Mouse (Mus musculus) forebrain, embryonic 13.5 days (tissue): ENCODE results near the gene Atf7. TPM values are rescaled to one million over a fixed set of nuclear protein-coding genes. Genes with fewer than 3 reads are reported as not detected.
"Not testable (repeated sequence)": the region's sequence is repeated elsewhere in the genome, so short reads cannot be mapped to it uniquely, and the experiment has no call there.

Experiments
- ATAC-seq: fragments of 200-750 bp; cut with Nextera tagmentation; 2 replicates; pipeline ENCODE4 v1.8.0; 2017
- H3K27ac ChIP-seq: fragments of 300-500 bp; sonication (generic); 2 replicates; pipeline ENCODE4 v1.5.1; 2015; ENCODE audit warnings: inconsistent platforms, mild to moderate bottlenecking, moderate library complexity
- H3K27me3 ChIP-seq: fragments of 300-500 bp; sonication (generic); 2 replicates; pipeline ENCODE4 v1.6.1; 2015; ENCODE audit warnings: mild to moderate bottlenecking, inconsistent platforms
- H3K36me3 ChIP-seq: fragments of 300-500 bp; sonication (generic); 2 replicates; pipeline ENCODE4 v1.6.1; 2015; ENCODE audit warnings: mild to moderate bottlenecking, inconsistent platforms; ENCODE audit not compliant: poor library complexity, severe bottlenecking
- H3K4me1 ChIP-seq: fragments of 300-500 bp; sonication (generic); 2 replicates; pipeline ENCODE4 v1.6.1; 2015; ENCODE audit warnings: inconsistent platforms
- H3K4me2 ChIP-seq: fragments of 300-500 bp; sonication (generic); 2 replicates; pipeline ENCODE4 v1.6.1; 2015; ENCODE audit warnings: inconsistent platforms, mild to moderate bottlenecking, moderate library complexity
- H3K4me3 ChIP-seq: fragments of 300-500 bp; sonication (generic); 2 replicates; pipeline ENCODE4 v1.5.1; 2015; ENCODE audit warnings: mild to moderate bottlenecking, inconsistent platforms
- H3K9ac ChIP-seq: fragments of 300-500 bp; sonication (generic); 2 replicates; pipeline ENCODE4 v1.6.1; 2015; ENCODE audit warnings: mild to moderate bottlenecking, inconsistent platforms
- H3K9me3 ChIP-seq: fragments of 300-500 bp; sonication (generic); replicated peaks from 2 replicates; pipeline ENCODE4 v1.6.1; 2016; ENCODE audit warnings: inconsistent platforms
- WGBS: fragments of 180-500 bp; shearing (Covaris S2); methylation state at CpG from one replicate; pipeline ENCODE4 v1.1.7; 2015; 5-methylcytosine and 5-hydroxymethylcytosine counted together
- polyA plus RNA-seq: library from polyadenylated mRNA; unstranded; fragments of >200 nt; fragmentation: Nextera tagmentation; extraction: Ambion mirVana; gene quantifications from 2 replicates; pipeline ENCODE4 v1.2.1, GENCODE M21; 2015

The Atf7 gene
- polyA plus RNA-seq, 1 experiment from 2014 or later: 22.1 TPM

- Histone ChIP-seq H3K9ac (no peak overlapping the region), H3K27ac (no peak overlapping the region), H3K4me3 (no peak overlapping the region), H3K4me2 (no peak overlapping the region), H3K4me1 (no peaks in the 10 kb centered on the region), H3K9me3 (no peaks in the 10 kb centered on the region), H3K27me3 (no peaks in the 10 kb centered on the region), H3K36me3 (no peaks in the 10 kb centered on the region)
- 100% methylated on average over 2 of the region's 2 CpGs for WGBS
- ATAC-seq: no peak
These were observed 9.1 kb downstream of the Atf7 start for GRCm38 (mm10) chr15:102616174-102616573.

DNA sequence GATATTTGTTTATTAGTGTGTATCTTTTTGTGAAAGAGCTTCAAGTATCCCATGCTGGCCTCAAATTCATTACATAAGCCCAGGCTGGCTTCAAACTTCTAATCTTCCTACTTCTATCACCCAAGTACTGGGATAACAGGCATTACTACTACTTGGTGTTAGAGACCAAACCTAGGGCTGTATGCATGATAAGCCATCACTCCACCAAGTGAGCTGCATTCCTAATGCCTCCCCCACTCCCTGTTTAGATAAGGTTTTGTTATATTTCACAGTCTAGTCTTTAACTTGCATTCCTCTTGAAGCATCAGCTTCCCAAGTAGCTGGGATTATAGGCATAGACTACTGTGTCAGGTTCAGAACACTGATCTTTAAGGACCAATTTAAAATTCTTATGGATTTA lies 11.0 kb downstream of the Atf7 start:
- Histone ChIP-seq H3K4me1 (no peaks in the 10 kb centered on the region), H3K9me3 (no peaks in the 10 kb centered on the region), H3K36me3 (no peaks in the 10 kb centered on the region), H3K9ac (no peak overlapping the region), H3K27me3 (no peaks in the 10 kb centered on the region), H3K27ac (no peak overlapping the region), H3K4me2 (no peak overlapping the region), H3K4me3 (no peak overlapping the region)
- ATAC-seq: no peak

- Histone ChIP-seq H3K4me2 (no peak overlapping the region), H3K27me3 (no peaks in the 10 kb centered on the region), H3K4me1 (no peaks in the 10 kb centered on the region), H3K9me3 (no peaks in the 10 kb centered on the region), H3K27ac (no peak overlapping the region), H3K4me3 (no peak overlapping the region), H3K9ac (no peak overlapping the region), H3K36me3 (no peaks in the 10 kb centered on the region)
- no peak for ATAC-seq
These were observed 12.3 kb downstream of the Atf7 start for GRCm38 (mm10) chr15:102612966-102613365.

- not testable (repeated sequence) for H3K4me3 ChIP-seq, H3K4me1 ChIP-seq, ATAC-seq, H3K9me3 ChIP-seq, H3K36me3 ChIP-seq, H3K9ac ChIP-seq, H3K4me2 ChIP-seq, H3K27me3 ChIP-seq, H3K27ac ChIP-seq
- 77% methylated on average over 1 of the region's 1 CpGs for WGBS
These were observed 16.7 kb downstream of the Atf7 start for GRCm38 (mm10) chr15:102608586-102608985.

- peak overlapping the region; percentile 19; the same call in 1 of the 2 replicates for H3K27ac ChIP-seq
These were observed 31.1 kb downstream of the Atf7 start for GRCm38 (mm10) chr15:102593996-102594656.

DNA sequence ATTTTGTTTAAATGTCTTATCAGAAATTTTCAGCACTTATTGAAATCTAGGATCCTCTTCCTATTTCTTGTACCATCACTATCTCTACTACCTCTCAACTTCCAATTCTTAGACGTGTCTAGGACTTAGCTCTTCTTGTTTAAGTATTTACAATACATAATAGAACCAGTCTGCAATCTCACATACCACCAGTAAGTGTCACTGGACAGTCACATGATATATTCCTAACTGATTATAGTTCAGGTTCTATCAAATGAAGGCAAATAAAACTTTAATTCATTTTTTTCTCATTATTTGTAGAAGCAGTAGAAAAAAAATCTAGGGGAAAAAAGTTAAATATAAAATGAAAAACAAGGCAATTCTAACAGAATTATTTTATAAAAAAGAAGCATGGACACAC lies 32.6 kb downstream of the Atf7 start:
- Histone ChIP-seq H3K27ac (no peak overlapping the region), H3K9ac (no peak overlapping the region), H3K36me3 (no peaks in the 10 kb centered on the region; the same call in 1 of the 2 replicates), H3K4me1 (peaks cover 7% of the 10 kb centered on the region), H3K4me2 (no peak overlapping the region), H3K9me3 (no peaks in the 10 kb centered on the region), H3K4me3 (no peak overlapping the region), H3K27me3 (no peaks in the 10 kb centered on the region)
- 44% methylated on average over 1 of the region's 1 CpGs for WGBS
- no peak for ATAC-seq

More at GRCm38 (mm10) chr15:102593996-102594656, 31.1 kb downstream of the Atf7 start:
- WGBS: 57% methylated on average over 8 of the region's 8 CpGs
- Histone ChIP-seq H3K4me2 (no peak overlapping the region), H3K36me3 (no peaks in the 10 kb centered on the region; the same call in 1 of the 2 replicates), H3K9me3 (no peaks in the 10 kb centered on the region), H3K27me3 (no peaks in the 10 kb centered on the region), H3K4me1 (peaks cover 7% of the 10 kb centered on the region), H3K4me3 (no peak overlapping the region), H3K9ac (no peak overlapping the region; the same call in 1 of the 2 replicates)
- no peak; the same call in 1 of the 2 replicates for ATAC-seq

DNA sequence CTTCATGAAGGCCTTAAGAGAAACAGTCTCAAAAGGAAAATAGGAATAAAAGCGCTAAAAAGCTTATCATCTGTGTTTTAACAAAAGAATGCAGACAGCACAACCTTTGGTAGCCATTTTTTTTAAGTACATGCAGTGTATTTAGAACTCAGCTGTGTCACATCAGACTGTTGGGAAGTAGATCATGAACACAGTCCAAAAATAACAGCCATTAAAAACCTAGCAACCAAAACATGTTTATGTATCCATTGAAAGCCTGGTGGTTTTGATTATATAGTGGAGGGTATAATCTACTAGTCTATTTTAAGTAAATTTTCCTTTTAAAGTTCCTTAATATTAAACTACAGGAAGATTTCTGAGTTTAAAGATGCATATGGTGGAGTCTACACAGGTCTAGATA lies 34.7 kb downstream of the Atf7 start:
- H3K9ac ChIP-seq: no peak overlapping the region
- ATAC-seq: no peak
- WGBS: 97% methylated on average over 1 of the region's 1 CpGs
- H3K36me3 ChIP-seq: no peaks in the 10 kb centered on the region; the same call in 1 of the 2 replicates
- H3K4me2 ChIP-seq: no peak overlapping the region
- no peaks in the 10 kb centered on the region for H3K27me3 ChIP-seq
- H3K4me3 ChIP-seq: no peak overlapping the region
- no peaks in the 10 kb centered on the region for H3K9me3 ChIP-seq
- no peak overlapping the region for H3K27ac ChIP-seq
- peaks cover 10% of the 10 kb centered on the region for H3K4me1 ChIP-seq

DNA sequence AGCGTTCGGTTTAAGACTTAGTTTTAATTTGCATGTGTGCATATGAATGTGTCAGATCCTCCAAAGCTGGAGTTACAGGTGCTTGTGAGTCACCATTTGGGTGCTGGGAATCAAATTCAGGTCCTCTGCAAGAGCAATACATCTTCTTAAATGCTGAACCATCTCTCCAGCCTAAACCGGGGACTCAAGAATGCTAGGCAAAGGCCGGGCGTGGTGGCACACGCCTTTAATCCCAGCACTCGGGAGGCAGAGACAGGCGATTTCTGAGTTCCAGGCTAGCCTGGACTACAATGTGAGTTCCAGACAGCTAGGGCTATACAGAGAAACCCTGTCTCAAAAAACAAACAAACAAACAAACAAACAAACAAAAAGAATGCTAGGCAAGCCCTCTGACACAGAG lies 35.4 kb downstream of the Atf7 start:
- Histone ChIP-seq H3K36me3 (no peaks in the 10 kb centered on the region; the same call in 1 of the 2 replicates), H3K27me3 (no peaks in the 10 kb centered on the region), H3K4me3 (no peak overlapping the region), H3K4me1 (peaks cover 16% of the 10 kb centered on the region), H3K4me2 (no peak overlapping the region), H3K9me3 (no peaks in the 10 kb centered on the region), H3K27ac (no peak overlapping the region), H3K9ac (no peak overlapping the region)
- no peak for ATAC-seq
- WGBS: 97% methylated on average over 8 of the region's 8 CpGs

GRCm38 (mm10) chr15:102585501-102585900 lies 39.8 kb downstream of the Atf7 start:
- H3K27me3 ChIP-seq: no peaks in the 10 kb centered on the region
- 49% methylated on average over 5 of the region's 5 CpGs for WGBS
- H3K9ac ChIP-seq: no peak overlapping the region
- peak; percentile 35; the same call in 1 of the 2 replicates for ATAC-seq
- H3K4me2 ChIP-seq: no peak overlapping the region
- H3K9me3 ChIP-seq: no peaks in the 10 kb centered on the region
- H3K4me3 ChIP-seq: no peak overlapping the region
- peaks cover 25% of the 10 kb centered on the region for H3K4me1 ChIP-seq
- H3K36me3 ChIP-seq: no peaks in the 10 kb centered on the region
- H3K27ac ChIP-seq: peak overlapping the region; percentile 73

GRCm38 (mm10) chr15:102583708-102584383 lies 41.4 kb downstream of the Atf7 start:
- Histone ChIP-seq H3K4me3 (no peak overlapping the region), H3K4me1 (peaks cover 25% of the 10 kb centered on the region), H3K4me2 (peak overlapping the region; percentile 44), H3K9me3 (no peaks in the 10 kb centered on the region), H3K27me3 (no peaks in the 10 kb centered on the region), H3K27ac (peak overlapping the region; percentile 93), H3K9ac (peak overlapping the region; percentile 43), H3K36me3 (no peaks in the 10 kb centered on the region)
- WGBS: 10% methylated on average over 8 of the region's 8 CpGs
- peak; percentile 84 for ATAC-seq

DNA sequence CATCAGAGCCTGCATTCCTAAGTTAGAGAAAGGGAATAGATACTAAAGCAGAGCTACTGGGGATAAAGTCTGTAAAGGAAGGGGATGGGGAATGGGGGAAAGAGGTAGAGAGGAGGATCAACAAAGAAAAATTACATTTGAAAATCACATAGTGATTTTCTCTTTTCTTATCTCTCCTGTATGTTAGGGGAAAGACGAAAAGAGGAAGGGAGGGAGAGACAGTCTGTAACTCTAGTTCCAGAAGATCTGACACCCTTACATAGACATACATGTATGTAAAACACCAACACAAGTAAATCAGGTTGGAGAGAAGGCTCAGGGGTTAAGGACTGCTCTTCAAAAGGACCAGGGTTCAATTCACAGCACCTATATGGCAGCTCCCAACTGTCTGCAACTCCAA lies 44.1 kb downstream of the Atf7 start:
- peaks cover 34% of the 10 kb centered on the region for H3K4me1 ChIP-seq
- H3K27ac ChIP-seq: no peak overlapping the region
- H3K36me3 ChIP-seq: no peaks in the 10 kb centered on the region
- ATAC-seq: no peak
- 78% methylated on average over 1 of the region's 1 CpGs for WGBS
- H3K4me2 ChIP-seq: no peak overlapping the region
- no peak overlapping the region for H3K9ac ChIP-seq
- H3K4me3 ChIP-seq: no peak overlapping the region
- no peaks in the 10 kb centered on the region for H3K9me3 ChIP-seq
- H3K27me3 ChIP-seq: no peaks in the 10 kb centered on the region

DNA sequence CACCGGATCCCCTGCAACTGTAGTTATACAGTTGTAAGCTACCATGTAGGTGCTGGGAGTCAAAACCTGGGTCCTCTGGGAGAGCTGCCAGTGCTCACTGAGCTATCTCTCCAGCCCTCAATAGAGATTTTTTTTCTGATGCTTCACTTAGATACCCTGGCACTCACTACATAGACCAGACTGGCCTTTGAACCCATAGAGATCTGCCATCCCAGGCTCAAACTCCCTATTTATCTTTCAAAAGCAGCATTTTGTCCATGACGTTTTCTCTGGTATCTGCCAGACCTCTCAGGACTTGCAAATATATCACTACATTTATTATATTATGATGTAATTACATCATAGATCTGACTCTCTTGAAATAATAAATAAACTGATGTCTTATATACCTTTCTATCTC lies 46.9 kb downstream of the Atf7 start:
- H3K9ac ChIP-seq: no peak overlapping the region
- H3K4me1 ChIP-seq: peaks cover 14% of the 10 kb centered on the region
- WGBS: 93% methylated on average over 2 of the region's 2 CpGs
- H3K27me3 ChIP-seq: no peaks in the 10 kb centered on the region
- H3K4me3 ChIP-seq: no peak overlapping the region
- H3K9me3 ChIP-seq: no peaks in the 10 kb centered on the region
- H3K4me2 ChIP-seq: no peak overlapping the region
- H3K36me3 ChIP-seq: no peaks in the 10 kb centered on the region
- ATAC-seq: no peak
- H3K27ac ChIP-seq: no peak overlapping the region
